Comparison of ENCODE assay signal across 8 mouse cellular contexts in genomic region chr14:40958083-40958985, GRCm38 (mm10). TPM values are rescaled to one million over a fixed set of nuclear protein-coding genes. Genes with fewer than 3 reads are reported as not detected.
A peak's percentile ranks its signal among the peaks of the same experiment; 100 is the strongest.
DNase-seq lines count a peak whose midpoint lies in the region; ATAC-seq lines count a peak whose summit lies in the region.

No protein-coding gene starts in this region.

- intact Hi-C loops in left cerebral cortex, postnatal 10 days (cut with DNase I) = no loop called here

- H3K4me3 ChIP-seq in neural tube, embryonic 11.5 days (ENCODE audit: low read depth, low read length) = no peak overlapping the region
- H3K4me3 ChIP-seq in megakaryocyte, embryonic 14.5 days (replicated peaks) = peak overlapping the region; percentile 89
- no peak overlapping the region for H3K4me3 ChIP-seq in stomach, embryonic 16.5 days (replicated peaks; ENCODE audit: low read length)

- DNase-seq in neural tube, embryonic 11.5 days (ENCODE audit: low spot score) = no peak
- no peak for DNase-seq in neural tube, embryonic 10.5 days (ENCODE audit: extremely low spot score, low spot score)
- DNase-seq in heart, adult 18-20 months = peak; percentile 59 to 80
- peak; percentile 76 to 79 for DNase-seq in left cerebral cortex, postnatal 10 days (ENCODE audit: extremely low spot score in 1 of 2, low spot score in 2 of 2)
- no peak for DNase-seq in cerebellum, postnatal 36 days

- H3K9me3 ChIP-seq in neural tube, embryonic 11.5 days (ENCODE audit: control insufficient read depth, low read length) = no peaks in the 10 kb centered on the region
- H3K9me3 ChIP-seq in megakaryocyte, embryonic 14.5 days = no peaks in the 10 kb centered on the region
- H3K9me3 ChIP-seq in stomach, embryonic 16.5 days (replicated peaks; ENCODE audit: control insufficient read depth, low read length) = no peaks in the 10 kb centered on the region

- 21% methylated on average over 4 of the region's 4 CpGs for WGBS in neural tube, embryonic 11.5 days
- 20% methylated on average over 4 of the region's 4 CpGs for WGBS in stomach, embryonic 16.5 days

- no peaks in the 10 kb centered on the region for H3K27me3 ChIP-seq in neural tube, embryonic 11.5 days (ENCODE audit: control insufficient read depth, insufficient read depth, low read length)
- no peaks in the 10 kb centered on the region for H3K27me3 ChIP-seq in megakaryocyte, embryonic 14.5 days (replicated peaks)
- no peaks in the 10 kb centered on the region for H3K27me3 ChIP-seq in stomach, embryonic 16.5 days (ENCODE audit: control insufficient read depth, insufficient read depth, low read length)

- peaks cover 70% of the 10 kb centered on the region for H3K4me1 ChIP-seq in neural tube, embryonic 11.5 days (ENCODE audit: control insufficient read depth, insufficient read depth, low read length)
- H3K4me1 ChIP-seq in megakaryocyte, embryonic 14.5 days = peaks cover 93% of the 10 kb centered on the region
- peaks cover 79% of the 10 kb centered on the region for H3K4me1 ChIP-seq in stomach, embryonic 16.5 days (ENCODE audit: control insufficient read depth, insufficient read depth, low read length)

- peak overlapping the region; percentile 16; the same call in 1 of the 2 replicates for H3K9ac ChIP-seq in neural tube, embryonic 11.5 days (ENCODE audit: low read length)
- H3K9ac ChIP-seq in stomach, embryonic 16.5 days (ENCODE audit: low read length) = peak overlapping the region; percentile 57

- H3K4me2 ChIP-seq in neural tube, embryonic 11.5 days (ENCODE audit: low read depth) = no peak overlapping the region; the same call in 1 of the 2 replicates
- H3K4me2 ChIP-seq in stomach, embryonic 16.5 days (ENCODE audit: low read depth, low read length) = peak overlapping the region; percentile 41

- no peaks in the 10 kb centered on the region for H3K36me3 ChIP-seq in neural tube, embryonic 11.5 days (ENCODE audit: control insufficient read depth, insufficient read depth, low read length)
- H3K36me3 ChIP-seq in megakaryocyte, embryonic 14.5 days (replicated peaks; ENCODE audit: low read length) = peaks cover 43% of the 10 kb centered on the region
- H3K36me3 ChIP-seq in stomach, embryonic 16.5 days (ENCODE audit: control insufficient read depth, insufficient read depth, low read length) = no peaks in the 10 kb centered on the region

- peak overlapping the region; percentile 99 for H3K27ac ChIP-seq in neural tube, embryonic 11.5 days (ENCODE audit: low read depth, low read length)
- H3K27ac ChIP-seq in stomach, embryonic 16.5 days (ENCODE audit: low read length) = peak overlapping the region; percentile 85

- no peak for ATAC-seq in neural tube, embryonic 11.5 days (ENCODE audit: insufficient read depth, low FRiP score, low TSS enrichment)
- peak; percentile 39 for ATAC-seq in common myeloid progenitor, adult 5-6 weeks (replicated peaks; ENCODE audit: low read depth, poor library complexity, severe bottlenecking)
- no peak; the same call in 1 of the 2 replicates for ATAC-seq in stomach, embryonic 16.5 days (ENCODE audit: insufficient read depth, low FRiP score)

RNA-seq across cellular contexts. Expression of gene Tspan14, which starts 8.3 kb away (rescaled TPM):
- polyA plus RNA-seq in neural tube, embryonic 11.5 days (2014; fragmentation: Nextera tagmentation; extraction: Ambion mirVana) = 118 and 125 TPM in 2 replicates
- 46.6 and 49.2 TPM in 2 replicates for total RNA-seq in common myeloid progenitor, adult 5-6 weeks (2017)
- total RNA-seq in heart, adult 18-20 months (2021) = 10 to 100 TPM; 13.8 to 18.2 TPM
- total RNA-seq in left cerebral cortex, postnatal 10 days (2021) = 10 to 100 TPM; 63.3 to 64.5 TPM
- 20.9 and 22.8 TPM in 2 replicates for polyA plus RNA-seq in megakaryocyte, embryonic 14.5 days (2012; ENCODE audit: insufficient read depth, low replicate concordance)
- polyA plus RNA-seq in stomach, embryonic 16.5 days (2015; fragmentation: Nextera tagmentation; extraction: Ambion mirVana) = 77.3 and 88.1 TPM in 2 replicates

RNA-seq across cellular contexts. Expression of gene Fam213a, which starts 55.3 kb away (rescaled TPM):
- 48.5 and 48.8 TPM in 2 replicates for polyA plus RNA-seq in neural tube, embryonic 11.5 days (2014; fragmentation: Nextera tagmentation; extraction: Ambion mirVana)
- total RNA-seq in common myeloid progenitor, adult 5-6 weeks (2017) = 26.4 and 32.5 TPM in 2 replicates
- 10 to 100 TPM; 33.8 to 46.0 TPM for total RNA-seq in heart, adult 18-20 months (2021)
- total RNA-seq in left cerebral cortex, postnatal 10 days (2021) = 100 to 1,000 TPM in 1 of 2 experiments, 10 to 100 TPM in 1; 97.0 to 101 TPM
- 4.5 and 11.6 TPM in 2 replicates for polyA plus RNA-seq in megakaryocyte, embryonic 14.5 days (2012; ENCODE audit: insufficient read depth, low replicate concordance)
- 42.4 and 45.1 TPM in 2 replicates for polyA plus RNA-seq in stomach, embryonic 16.5 days (2015; fragmentation: Nextera tagmentation; extraction: Ambion mirVana)

Comparison
In these comparisons a context has a peak if more than half of its experiments do, and no peak if none do; other contexts are left out.
1. DNase-seq: peak in heart, adult 18-20 months (2 of 2) and left cerebral cortex, postnatal 10 days (2 of 2); none in neural tube, embryonic 11.5 days (single experiment), neural tube, embryonic 10.5 days (single experiment) and cerebellum, postnatal 36 days (0 of 2).